Mouse (Mus musculus) cerebellum, adult 11 months (tissue): Measurements from ENCODE around the gene Apc2.
A peak's percentile ranks its signal among the peaks of the same experiment; 100 is the strongest.
"Not testable (repeated sequence)": the region's sequence is repeated elsewhere in the genome, so short reads cannot be mapped to it uniquely, and the experiment has no call there.

ENCODE experiments used
- DNase-seq: peaks from one replicate; pipeline ENCODE4 v3.0.0; 2022

Gene Apc2

DNA sequence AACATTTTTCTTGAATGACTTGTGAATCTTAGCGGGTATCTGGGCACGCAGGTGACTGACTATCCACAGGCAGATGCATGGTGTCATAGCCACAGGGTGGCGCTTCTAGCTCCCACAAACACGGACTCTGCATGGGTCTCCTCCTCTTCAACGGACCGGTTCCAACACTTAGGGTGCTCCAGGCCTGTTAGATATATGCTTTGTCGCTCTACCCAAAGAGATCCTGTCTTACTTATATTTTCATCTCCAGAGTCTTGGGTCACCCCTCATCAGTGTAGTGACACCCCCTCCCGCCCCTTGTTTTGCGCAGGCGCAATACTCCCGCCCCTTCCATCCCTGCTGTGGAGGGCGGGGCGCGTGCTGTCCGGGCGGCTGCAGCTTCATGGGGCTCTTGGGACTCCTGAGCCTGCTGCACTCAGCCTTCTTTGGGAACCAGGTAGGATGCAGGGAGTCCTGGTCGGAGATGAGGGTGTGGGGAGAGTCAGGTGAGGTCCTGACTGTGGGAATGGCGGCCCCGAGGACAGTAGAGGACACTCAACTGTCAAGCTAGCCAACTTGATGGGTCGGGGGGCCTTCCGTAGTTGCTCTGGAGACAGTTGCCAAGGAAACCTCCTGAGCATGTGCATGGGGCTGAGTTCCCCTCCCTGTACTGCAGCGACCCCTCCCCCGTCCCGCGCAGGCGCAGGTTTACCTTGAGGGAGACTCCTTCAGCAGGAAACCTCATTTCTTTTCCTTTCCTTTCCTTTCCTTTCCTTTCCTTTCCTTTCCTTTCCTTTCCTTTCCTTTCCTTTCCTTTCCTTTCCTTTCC lies at the start of gene Apc2:
TSS of gene Apc2 (plus strand) at position 360 of the 808 bp plus-strand sequence.
- DNase-seq: peak; percentile 83

DNA sequence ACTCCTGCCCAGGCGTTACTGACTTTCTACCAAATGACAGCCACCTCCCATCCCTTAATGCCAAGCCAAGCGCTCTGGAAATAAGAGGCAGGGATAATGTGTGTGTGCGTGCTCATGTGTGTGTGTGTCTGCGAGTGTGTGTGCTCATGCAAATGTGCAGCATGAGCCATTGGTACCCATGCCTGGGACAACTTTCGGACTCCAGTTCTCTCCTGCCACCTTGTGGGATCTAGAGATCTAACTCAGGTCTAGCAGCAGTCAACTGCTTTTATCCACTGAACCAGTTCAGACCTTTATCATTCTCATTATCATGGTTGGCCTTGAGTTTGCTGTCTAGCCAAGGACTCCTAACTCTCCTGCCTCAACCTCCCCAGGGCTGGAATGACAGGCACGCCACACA lies 47.9 kb upstream of the Apc2 start:
- no peak for DNase-seq

DNA sequence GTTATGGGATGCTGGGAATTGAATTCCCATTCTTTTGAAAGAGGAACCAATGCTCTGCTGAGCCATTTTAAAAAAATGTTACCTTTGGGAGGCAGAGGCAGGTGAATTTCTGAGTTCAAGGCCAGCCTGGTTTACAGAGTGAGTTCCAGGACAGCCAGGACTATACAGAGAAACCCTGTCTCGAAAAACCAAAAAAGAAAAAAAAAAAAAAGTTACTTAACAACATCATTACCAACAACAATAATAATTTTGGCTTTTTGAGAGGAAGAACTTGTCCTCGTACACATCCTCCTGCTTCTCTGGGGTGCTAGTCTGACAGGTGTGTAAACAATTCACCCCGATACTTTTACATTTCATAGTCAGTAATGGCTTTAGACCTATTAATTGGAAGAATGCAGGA lies 47.3 kb upstream of the Apc2 start:
- not testable (repeated sequence) for DNase-seq

DNA sequence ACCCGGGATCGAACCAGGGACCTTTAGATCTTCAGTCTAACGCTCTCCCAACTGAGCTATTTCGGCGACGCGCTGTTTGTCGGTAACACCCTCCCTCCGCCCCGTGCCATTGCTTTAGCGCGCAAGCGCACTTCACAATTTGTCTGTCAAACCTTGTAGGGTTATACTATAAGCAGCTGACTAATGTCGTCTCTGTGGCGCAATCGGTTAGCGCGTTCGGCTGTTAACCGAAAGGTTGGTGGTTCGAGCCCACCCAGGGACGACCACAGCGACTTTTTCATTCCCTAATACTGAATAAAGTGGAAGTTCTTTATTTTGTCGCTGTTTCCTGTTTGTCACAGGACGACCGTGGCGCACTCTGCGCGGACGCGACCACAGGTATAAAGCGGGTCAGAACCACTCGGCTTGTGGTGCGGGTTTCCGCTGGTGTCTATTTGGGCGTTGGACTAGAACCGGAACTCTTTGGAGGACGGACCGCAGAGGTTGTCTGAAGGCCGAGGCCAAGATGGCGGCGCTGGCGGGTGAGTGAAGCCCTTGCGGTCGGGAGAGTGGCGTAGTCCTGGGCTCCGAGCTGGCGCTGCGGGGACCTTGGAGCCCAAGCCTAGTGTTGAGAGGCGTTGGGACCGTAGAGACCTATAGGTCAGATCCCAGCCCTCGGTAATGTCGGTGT lies 46.7 kb upstream of the Apc2 start, which contains the start of gene Ndufs7:
TSS of gene Ndufs7 (plus strand) at position 151 of the 670 bp plus-strand sequence.
- DNase-seq: peak; percentile 97

DNA sequence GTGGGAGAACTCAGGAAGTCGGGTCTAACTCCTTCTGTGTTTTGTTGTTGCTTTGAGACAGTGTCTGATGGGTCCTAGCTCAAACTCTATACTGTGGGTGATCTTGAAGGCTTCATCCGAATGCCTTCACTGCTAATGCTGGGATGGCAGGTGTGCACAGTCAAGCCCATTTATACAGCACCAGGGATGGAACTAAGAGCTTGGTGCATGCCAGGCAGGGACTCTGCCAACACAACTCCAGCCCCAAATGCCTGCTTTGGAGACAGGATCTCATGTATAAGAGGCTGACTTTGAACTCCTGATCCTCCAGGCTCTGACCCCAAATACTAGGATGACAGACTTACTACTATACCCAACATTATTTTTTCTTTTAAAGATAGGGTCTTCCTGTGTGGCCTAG lies 45.7 kb upstream of the Apc2 start:
- no peak for DNase-seq

DNA sequence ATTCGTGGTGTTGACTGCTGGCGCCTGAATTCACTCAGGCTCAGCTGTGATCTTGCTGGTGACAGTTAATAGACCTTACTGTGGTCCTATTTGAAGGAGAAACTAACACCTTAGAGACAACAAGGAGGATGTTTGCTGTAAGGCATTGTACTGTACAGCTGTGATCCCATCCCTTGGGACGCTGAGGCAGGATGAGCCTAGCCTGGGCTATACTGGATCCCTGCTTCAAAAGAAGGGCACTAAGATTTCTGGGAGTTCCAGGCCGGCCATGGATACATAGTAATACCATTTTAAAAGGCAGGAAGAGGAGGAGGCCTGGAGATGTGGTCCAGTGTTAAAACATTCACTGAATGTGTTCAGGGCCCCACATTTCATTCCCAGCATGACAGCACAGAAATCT lies 45.2 kb upstream of the Apc2 start:
- no peak for DNase-seq

DNA sequence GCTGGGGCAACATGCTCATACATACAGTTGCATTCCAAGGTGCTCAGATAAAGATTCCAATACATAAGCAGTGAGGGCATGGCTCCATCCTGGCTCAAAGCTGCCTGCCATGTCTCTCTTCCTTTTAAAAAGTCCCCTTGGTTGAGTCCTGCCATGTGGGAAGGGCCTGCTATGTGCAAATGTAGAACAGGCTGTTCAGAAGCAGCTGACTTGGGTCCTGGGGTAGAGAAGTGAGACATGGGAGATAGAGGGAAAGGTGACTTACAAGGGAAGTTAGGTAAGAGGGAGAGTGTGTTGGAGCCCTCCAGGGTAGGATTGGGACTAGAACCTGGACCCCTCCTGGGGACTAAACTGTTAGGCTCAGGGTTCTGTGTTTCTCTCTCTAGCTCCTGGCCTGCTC lies 43.8 kb upstream of the Apc2 start:
- no peak for DNase-seq

DNA sequence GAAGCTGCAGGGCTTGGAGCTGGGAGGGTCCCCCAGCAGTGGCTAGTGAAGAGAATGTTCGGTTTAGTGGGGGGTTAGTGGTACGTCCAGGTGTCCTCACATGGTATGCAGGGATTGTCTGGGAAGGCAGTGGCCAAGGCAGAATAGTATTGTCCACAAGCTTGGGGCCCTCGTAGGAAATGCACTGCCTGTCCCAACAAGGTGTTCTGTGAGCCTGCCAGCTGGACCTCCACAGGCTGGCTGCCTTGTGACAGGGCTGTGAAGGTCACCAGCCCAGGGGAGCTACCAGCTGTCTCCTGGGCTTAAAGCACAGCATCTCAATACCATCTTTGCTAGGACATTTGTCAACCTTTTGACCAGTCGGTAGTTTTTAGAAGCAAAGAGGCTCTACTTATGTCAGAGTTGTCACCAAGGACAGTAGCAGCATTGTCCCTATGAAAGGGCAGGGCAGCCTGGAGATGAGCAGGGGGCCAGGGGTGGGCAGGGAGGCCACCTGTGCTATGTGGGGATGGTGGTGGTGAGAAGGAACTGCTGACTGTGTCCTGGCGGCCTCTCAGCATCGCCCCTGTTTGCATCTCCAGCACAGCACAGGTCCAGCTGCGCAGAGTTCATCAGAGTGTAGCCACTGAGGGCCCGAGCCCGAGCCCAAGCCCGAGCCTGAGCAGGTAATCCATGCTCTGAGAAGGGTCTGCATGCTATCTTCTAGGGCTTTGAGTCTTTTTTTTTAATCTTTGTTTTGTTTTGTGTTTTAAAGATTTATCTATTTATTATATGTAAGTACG lies 43.1 kb upstream of the Apc2 start:
- no peak for DNase-seq

DNA sequence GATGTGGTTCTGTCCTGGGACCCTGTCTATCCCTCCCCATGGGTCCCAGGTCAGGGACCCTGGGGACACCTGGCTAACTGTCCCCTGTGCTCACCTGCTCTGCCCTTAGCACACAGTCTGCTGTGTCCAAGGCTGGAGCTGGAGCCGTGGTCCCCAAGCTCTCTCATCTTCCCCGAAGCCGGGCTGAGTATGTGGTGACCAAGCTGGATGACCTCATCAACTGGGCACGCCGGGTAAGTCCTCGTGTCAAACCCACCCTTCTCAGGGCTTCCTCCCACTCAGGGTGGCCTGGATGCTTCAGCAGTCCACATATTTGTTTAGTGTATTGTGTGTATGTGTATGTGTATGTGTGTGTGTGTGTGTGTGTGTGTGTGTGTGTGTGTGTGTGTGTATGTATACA lies 42.2 kb upstream of the Apc2 start:
- no peak for DNase-seq

DNA sequence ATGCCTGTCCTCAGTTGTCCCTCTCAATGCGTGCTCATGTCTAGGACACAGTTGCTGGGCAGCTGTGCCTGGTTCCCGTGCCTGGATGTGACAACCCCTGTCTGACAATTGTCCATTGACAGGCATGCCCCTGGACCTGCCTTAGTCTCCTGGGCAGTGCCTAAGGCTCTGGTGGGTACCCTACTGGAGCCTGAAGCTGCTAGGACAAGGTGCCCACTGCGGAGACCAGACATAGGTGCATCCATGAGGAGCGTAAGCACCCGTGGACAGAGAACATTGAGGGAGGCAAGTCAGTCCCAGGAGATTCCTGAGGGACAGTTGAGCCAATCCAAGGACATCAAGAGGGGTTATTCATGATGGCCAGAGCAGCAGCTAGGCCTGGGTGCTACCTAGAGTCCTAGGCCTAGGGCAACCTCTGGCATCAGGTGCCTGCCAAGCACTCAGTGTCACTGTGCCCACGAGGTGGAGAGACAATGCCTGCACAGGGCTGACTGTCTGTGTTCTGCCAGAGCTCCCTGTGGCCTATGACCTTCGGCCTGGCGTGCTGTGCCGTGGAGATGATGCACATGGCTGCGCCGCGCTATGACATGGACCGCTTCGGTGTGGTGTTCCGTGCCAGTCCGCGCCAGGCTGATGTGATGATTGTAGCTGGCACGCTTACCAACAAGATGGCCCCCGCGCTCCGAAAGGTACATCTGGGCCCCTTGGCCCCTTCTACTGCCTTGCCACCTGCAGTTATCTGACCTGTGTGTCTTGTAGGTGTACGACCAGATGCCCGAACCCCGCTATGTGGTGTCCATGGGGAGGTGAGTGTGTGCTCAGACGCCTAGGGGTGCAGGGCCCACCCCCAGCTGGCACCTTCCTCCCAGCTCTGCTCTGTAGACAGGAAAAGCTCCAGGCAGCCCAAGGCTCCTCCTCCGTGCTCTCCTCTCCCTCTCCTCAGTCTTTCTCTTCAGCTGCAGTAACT lies 41.2 kb upstream of the Apc2 start:
- no peak for DNase-seq

DNA sequence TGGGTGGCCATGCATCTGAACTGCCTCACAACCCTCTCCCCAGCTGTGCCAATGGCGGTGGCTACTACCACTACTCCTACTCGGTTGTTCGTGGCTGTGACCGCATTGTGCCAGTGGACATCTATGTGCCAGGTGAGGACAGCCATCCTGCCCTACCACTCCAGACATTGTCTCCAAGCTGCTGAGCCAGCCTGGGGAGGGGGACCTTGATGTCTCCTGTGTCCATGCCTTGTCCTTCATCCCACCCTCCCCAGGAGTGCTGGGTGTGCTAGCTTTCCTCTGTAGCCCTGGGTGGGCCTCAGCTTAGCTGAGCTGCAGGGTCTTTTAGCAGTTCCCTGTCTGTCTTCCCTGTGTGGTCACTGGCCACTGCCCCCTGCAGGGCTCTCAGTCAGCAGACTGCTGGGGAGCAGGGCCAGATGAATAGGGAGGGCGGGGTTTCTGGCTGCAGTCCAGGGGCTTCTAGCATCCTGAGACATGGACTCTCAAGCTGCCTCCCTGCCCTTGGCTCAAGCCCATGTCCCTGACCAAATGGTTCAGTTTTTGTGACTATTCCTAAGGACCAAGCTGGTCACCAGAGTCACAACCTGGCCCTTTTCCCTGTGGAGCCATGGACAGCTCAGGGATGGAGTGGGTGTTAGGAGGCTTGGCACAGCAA lies 39.8 kb upstream of the Apc2 start:
- no peak for DNase-seq

DNA sequence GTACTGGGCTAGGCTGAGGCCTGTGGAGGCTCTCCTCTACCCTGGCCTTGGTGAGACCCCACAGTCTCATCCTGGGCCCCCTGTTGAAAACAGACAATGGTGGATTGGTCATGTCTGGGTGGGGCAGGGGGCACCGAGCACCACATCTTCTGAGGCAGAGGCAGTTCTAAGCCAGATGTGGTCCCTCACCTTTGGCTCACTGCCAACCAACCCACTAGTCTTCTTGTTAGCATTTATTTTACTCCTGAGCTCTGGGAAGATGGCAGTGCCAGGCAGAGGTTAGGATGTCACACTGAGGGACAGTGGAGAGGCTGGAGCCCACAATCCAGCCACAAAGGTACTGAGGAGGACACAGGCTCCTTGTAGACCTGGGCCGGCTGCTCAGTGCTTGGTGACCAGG lies 37.8 kb upstream of the Apc2 start:
- DNase-seq: no peak

DNA sequence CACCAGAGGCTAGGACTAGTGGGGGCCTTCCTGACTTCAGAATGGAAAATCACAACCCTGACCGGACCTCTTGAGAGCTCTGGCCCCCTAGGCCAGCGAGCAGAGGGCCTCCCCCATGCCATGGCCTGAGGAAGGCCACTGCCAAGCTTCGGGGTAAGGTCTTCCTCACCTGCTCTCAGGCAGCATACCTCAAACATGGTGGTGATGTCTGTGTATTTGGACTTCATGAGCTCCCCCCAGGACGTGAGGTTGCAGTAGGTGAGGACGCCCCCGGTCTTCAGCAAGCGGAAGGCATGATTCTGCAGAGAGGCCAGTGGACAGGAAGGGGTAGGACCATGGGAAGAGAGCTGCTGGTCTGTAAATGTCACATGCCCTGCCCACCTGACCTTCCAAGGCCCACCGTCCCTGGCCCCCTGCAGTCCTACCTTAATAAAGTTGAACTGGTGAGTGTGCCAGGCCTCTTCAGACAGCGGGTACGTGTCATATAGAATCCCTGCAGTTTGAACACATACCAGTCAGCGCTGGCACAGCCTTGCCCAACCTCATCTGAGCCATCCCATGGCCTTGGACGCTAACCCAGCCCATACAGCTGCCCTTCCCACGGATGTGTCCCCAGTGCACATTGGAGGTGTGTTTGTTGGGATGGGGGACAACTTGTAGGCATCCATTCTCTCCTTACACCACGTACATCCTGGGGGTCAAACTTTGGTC lies 36.9 kb upstream of the Apc2 start:
- no peak for DNase-seq

DNA sequence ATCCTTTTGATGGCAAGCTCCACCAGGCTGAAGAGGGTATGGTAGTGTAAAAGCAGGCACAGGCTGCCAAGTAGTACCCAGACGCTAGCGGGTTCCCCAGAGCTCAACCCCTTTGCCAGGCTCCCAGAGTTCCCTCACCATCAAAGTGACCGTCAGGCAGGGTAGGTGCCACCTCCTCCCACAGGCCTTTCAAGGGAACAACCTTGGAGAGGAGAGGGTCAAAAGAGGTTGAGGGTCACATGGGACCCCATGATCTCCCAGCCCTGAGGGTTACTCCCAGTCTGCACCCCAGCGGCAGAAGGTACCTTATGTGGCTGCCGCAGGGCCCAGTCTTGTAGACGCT lies 36.3 kb upstream of the Apc2 start:
- no peak for DNase-seq

DNA sequence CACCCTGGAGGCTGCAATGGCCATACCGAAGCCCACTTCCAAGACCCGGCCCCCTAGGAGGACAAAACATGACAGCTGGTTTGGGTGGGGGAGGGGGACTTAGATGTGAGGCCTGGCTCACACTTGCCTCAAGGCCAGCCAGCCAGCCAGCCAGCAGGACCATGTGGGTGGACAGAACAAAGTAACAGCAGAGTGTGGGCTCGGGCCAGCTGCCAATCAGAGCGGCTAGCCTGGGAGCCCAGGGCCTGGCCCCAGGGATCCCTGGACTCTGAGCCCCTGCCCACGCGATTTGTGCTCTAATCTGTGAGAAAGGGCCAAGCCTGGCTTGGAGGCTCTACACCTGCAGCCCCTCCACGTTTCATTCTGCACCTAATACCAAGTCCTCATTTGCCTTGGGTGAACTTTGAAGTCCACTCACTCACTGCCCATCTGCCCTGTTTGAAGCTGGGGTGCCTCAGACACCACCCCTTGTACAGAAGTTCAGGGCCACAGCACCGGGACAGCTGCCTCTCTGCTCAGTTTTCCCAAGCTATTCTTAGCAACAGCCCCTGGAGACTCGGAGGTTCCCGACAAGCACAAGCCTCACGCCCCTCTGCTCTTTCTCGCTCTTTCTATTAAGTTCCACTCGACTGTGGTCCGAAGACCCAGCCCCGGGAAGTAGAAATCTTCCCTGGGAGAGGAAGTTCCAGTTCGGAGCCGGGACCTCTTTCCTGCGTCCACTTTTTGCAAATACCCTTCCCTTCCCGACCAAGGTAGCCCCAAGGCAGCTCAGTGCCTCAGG lies 35.7 kb upstream of the Apc2 start:
- peak; percentile 76 for DNase-seq

DNA sequence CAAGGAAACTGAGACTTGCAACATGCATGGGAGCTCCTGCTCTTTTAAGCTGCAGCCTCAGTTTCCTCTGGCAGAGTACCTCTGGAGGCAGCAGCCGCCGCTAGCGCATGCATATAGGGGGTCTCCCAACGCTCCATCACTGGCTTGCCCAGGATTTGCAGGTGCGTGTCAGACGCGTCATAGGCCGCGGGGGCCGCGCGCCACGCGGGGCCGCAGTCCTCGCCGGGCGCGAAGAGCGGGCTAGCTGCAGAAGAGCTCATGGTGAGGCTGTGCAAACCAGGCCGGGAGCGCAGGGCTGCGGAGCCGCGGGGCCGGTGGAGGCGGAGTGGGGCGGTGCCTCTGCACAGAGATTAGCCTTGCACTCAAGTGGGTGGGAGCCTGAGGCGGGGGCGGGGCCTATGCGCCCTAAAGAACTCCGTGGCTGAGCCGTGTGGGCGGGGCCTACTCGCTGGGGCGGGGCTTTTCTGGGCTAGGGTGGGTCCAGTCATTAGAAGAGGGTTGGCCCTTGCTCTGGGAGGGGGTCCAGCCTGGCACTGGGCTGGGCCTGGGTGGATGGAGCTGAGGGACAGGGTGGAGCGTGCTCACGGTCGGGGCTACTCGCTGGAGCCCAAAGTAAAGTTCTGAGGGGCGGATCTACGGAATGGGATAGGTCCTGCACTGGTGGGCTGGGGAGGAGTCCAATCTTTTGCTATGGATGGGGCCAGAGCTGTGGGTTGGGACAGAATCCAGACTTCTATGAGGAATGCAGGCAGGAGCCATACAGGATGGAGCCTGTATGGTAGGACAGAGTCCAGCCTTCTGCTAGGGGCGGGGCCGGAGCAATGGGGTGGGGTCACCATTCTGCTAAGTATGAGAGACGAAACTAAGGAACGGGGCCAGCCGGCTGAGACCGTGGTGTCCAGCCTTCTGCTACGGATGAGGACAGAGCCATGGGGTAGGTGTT lies 34.9 kb upstream of the Apc2 start, which contains the start of the genes Gamt and Dazap1:
TSS of gene Gamt (minus strand) at position 371 of the 943 bp plus-strand sequence.
TSS of gene Dazap1 (plus strand) at position 845 of the 943 bp plus-strand sequence.
- peak; percentile 91 for DNase-seq

DNA sequence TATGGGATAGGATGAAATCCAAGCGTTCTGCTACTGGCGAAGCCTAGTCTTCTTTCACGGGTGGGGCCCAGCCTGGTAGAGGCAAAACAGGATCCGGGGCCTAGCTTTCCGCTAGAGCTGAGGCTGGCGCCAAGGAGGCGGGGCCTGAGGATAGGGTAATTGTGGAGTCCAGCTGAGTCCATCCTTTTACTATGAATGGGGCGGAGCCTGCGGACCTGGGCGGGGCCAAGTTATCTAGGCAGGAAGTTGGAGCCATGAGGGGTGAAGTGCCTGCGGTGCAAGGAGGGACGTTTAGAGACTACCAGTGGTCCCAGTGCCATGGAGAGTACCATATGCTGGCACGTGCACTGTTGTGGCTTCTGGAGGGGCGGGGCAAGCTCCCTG lies 34.2 kb upstream of the Apc2 start:
- DNase-seq: peak; percentile 91

DNA sequence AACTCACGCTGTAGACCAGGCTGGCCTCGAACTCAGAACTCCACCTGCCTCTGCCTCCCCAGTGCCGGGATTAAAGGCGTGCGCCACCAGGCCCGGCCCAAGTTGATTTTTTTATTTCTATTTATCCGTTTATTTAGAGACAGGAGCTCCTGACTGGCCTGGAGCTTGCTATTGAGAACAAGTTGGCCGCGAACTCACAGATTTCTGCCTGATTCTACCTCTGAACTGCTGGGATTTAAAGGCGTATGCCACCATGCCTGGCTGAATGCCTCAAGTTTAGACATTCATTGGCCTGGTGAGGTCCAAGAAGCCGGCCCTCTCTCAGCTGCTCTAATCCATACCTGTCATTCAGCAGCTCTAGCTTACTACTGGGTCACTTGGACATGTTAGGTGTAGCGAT lies 33.6 kb upstream of the Apc2 start:
- DNase-seq: no peak

DNA sequence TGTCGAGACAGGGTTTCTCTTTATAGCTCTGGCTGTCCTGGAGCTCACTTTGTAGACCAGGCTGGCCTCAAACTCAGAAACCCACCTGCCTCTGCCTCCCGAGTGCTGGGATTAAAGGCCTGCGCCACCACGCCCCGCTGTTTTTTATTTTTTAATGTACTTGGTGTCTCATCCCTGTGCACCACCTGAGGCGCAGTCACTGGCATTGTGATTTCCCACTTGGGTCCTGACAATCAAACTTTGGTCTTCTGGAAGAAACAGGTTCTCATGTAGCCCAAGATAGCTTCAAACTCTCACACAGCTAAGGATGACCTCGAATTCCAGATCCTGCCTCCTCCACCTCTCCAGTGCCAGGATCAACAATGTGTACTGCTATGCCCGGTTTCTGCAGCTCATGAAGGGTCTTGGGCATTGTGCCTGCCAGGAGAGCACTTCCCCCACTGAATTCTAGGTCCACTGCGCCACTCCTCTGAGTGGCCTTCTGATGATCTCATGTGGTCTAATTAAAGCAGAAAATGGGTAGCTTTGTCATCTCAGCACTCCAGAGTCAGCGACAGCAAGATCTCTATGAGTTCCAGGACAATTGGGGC lies 32.9 kb upstream of the Apc2 start:
- DNase-seq: no peak
